Mouse (Mus musculus) activated CD4-positive, CD25-positive, alpha-beta regulatory T cell, adult 9 weeks (primary cell): Measurements from ENCODE around the gene Chrna7. TPM values are rescaled to one million over a fixed set of nuclear protein-coding genes. Genes with fewer than 3 reads are reported as not detected.

Experiments
- polyA plus RNA-seq: library from polyadenylated mRNA; unstranded; fragments of 100-300 nt; shearing (Covaris generic); gene quantifications from one replicate; pipeline ENCODE4 v1.2.1, GENCODE M21; 2017

The Chrna7 gene
- polyA plus RNA-seq: not detected

DNA sequence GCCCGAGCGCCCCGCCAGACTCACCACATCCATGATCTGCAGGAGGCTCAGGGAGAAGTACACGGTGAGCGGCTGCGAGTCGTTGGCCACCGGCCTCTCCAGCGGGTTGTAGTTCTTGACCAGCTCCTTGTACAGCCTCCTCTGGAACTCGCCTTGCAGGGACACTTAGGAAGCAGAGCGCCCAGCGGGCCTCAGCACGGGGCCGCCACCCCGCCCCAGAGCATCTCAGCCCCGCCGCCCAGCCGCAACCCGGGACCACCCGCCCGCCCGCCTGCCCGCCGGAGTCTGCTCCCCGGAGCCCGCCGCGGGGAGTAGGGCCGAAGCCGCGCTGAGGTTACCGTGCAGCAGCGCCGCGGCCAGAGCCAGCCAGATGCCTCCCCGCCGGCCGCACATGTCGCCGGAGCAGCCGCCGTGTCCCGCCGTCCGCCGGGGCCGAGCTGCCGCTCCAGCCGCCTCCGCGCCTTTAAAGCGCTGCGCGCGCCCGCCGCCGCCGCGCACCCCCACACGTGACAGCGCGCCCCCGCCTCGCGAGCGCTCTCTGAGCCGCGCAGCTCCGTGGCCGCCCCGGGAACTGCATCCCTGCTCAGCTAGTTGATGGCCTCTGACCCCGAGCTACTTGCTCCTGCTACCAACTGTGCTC lies at the start of gene Chrna7:
TSS of gene Chrna7 (minus strand) at position 486 of the 640 bp plus-strand sequence.

Other genes starting within 250 kb of the Chrna7 start
- not detected for gene Otud7a, start 232.2 kb upstream of the Chrna7 start, polyA plus RNA-seq